Mouse (Mus musculus) small intestine, adult 2 months (tissue): ENCODE results near the gene Rbms1.

Experiments
- CTCF ChIP-seq: fragments of 200-500 bp; IDR thresholded peaks from 2 replicates; pipeline ENCODE4 v1.5.1; 2012; ENCODE audit warnings: low read depth, mild to moderate bottlenecking, control low read depth, inconsistent platforms, low read length, moderate library complexity, mixed read lengths; ENCODE audit not compliant: insufficient replicate concordance, insufficient read length; ENCODE audit errors: extremely low read depth
- POLR2A ChIP-seq: fragments of 200-500 bp; IDR thresholded peaks from 2 replicates; pipeline ENCODE4 v1.6.1; 2012; ENCODE audit warnings: low read depth, mild to moderate bottlenecking, control low read depth, inconsistent platforms, low read length, moderate library complexity

DNA sequence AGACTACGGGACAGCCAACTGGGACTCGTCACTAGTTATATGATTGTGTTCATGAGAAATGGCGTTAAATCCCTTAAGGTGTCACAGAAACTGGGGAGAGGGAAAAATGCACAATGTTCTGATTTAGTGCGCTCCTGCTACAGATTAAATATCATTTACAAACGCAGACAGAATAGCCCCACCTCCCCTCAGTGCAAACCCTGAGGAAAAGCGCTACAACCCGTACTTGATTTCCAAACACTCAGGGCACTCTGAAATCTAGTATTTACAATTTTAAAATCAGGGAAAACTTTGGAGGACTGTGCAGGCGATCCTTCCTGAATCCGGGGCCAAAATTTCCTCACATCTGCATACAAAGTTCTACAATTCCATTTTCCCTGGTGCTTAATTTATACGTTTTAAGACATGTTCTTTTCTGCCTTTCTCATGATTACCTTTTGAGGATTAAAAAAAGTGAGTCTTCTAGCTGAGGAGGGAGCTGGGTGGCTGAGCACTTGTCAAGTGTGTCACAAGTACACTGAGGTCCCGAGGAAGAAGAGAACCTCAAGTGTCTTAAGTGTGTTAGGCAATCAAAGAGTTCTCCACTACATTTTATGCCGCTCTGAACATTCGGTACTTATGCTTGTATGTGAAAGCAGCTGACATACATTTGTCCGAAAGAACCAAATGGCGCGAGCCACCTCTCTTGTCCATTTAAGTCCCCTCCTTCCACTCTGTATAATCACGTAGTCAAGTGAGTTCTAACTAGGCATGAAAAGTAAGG, 164.0 kb downstream of the Rbms1 start:
- TF ChIP-seq CTCF: no peak
- TF ChIP-seq POLR2A: no peak
